Comparison of ENCODE assay signal across 21 mouse cellular contexts in the genomic region with DNA sequence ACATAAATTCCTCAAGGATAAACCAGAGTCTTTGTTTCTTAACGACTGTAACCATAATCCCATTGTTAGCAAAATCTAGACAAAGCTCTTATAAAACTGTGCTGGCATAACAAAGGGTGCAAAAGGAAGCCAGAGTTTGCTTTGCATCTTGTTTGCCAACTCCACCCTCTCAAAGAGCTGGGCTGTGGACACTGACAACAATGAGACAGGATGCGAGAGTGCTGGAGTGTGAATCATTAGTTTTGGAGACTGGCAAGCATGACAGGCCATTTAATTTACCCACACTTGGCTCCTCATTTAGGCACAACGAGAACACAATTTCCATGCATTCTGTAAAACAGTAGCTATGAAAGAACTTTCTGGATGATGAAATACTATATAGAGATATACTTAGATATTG.
DNase-seq lines count a peak whose midpoint lies in the region; ATAC-seq lines count a peak whose summit lies in the region.
"Had no signal": no experiment of that assay in that cellular context is flagged by ENCODE, and none has a peak within 500 bp of the region (broad histone marks: within the 10 kb centered on the region; RNA-seq: fewer than 3 reads in every experiment).

No protein-coding gene starts in this region.

- H3K27ac ChIP-seq in hindbrain, embryonic 14.5 days = no peak overlapping the region
- H3K27ac ChIP-seq in hindbrain, embryonic 12.5 days = no peak overlapping the region
- H3K27ac ChIP-seq: embryonic facial prominence, embryonic 15.5 days; liver, embryonic 14.5 days; lung, embryonic 15.5 days; stomach, embryonic 15.5 days had no signal

- no peak for DNase-seq in hindbrain, embryonic 14.5 days (ENCODE audit: low spot score)
- peak; percentile 76 for DNase-seq in retina, postnatal 1 day
- no peak for DNase-seq in retina, embryonic 14.5 days (ENCODE audit: low spot score)
- peak; percentile 32 for DNase-seq in embryo, embryonic 10.5 days (ENCODE audit: low spot score)
- no peak for DNase-seq in thymus, postnatal 36 days
- DNase-seq in layer of hippocampus, adult 8-10 months (ENCODE audit: low spot score in 2 of 2) = no peak
- DNase-seq: adrenal gland, postnatal 14 days; cerebellum, adult 18-20 months; heart, postnatal 10 days; kidney, adult 11 months; kidney, postnatal 10 days; layer of hippocampus, postnatal 36 days; right cerebral cortex, postnatal 14 days; thymus, adult 18-20 months had no signal

- 0 out of 2 replicates have a peak, but pooled peaks have one; percentile 40 for ATAC-seq in hindbrain, embryonic 14.5 days (ENCODE audit: low FRiP score)
- no peak; the same call in 1 of the 2 replicates for ATAC-seq in hindbrain, embryonic 12.5 days (ENCODE audit: low FRiP score)
- ATAC-seq: activated CD4-positive, CD25-positive, alpha-beta regulatory T cell, adult 4 months had no signal

- H3K9me3 ChIP-seq in hindbrain, embryonic 14.5 days (ENCODE audit: control insufficient read depth, low read length) = no peaks in the 10 kb centered on the region
- H3K9me3 ChIP-seq in hindbrain, embryonic 12.5 days (replicated peaks) = no peaks in the 10 kb centered on the region
- H3K9me3 ChIP-seq: embryonic facial prominence, embryonic 15.5 days; lung, embryonic 15.5 days; stomach, embryonic 15.5 days had no signal

- H3K36me3 ChIP-seq in hindbrain, embryonic 14.5 days (replicated peaks; ENCODE audit: control insufficient read depth, insufficient read depth) = no peaks in the 10 kb centered on the region
- H3K36me3 ChIP-seq in hindbrain, embryonic 12.5 days = no peaks in the 10 kb centered on the region
- H3K36me3 ChIP-seq: embryonic facial prominence, embryonic 15.5 days; lung, embryonic 15.5 days; stomach, embryonic 15.5 days had no signal

- H3K27me3 ChIP-seq in hindbrain, embryonic 14.5 days (ENCODE audit: control insufficient read depth, insufficient read depth, low read length) = no peaks in the 10 kb centered on the region
- H3K27me3 ChIP-seq in hindbrain, embryonic 12.5 days = no peaks in the 10 kb centered on the region
- H3K27me3 ChIP-seq: embryonic facial prominence, embryonic 15.5 days; lung, embryonic 15.5 days; stomach, embryonic 15.5 days had no signal

- WGBS in hindbrain, embryonic 14.5 days = 16% methylated on average over 3 of the region's 3 CpGs
- WGBS in hindbrain, embryonic 12.5 days = 29% methylated on average over 3 of the region's 3 CpGs

- no peaks in the 10 kb centered on the region for H3K4me1 ChIP-seq in hindbrain, embryonic 14.5 days (replicated peaks; ENCODE audit: control insufficient read depth, insufficient read depth, low read length)
- H3K4me1 ChIP-seq in hindbrain, embryonic 12.5 days = no peaks in the 10 kb centered on the region
- H3K4me1 ChIP-seq: embryonic facial prominence, embryonic 15.5 days; lung, embryonic 15.5 days; stomach, embryonic 15.5 days had no signal

- no peak overlapping the region for H3K4me2 ChIP-seq in hindbrain, embryonic 14.5 days (replicated peaks)
- no peak overlapping the region for H3K4me2 ChIP-seq in hindbrain, embryonic 12.5 days (replicated peaks)
- H3K4me2 ChIP-seq: embryonic facial prominence, embryonic 15.5 days; heart, embryonic 11.5 days; lung, embryonic 15.5 days; stomach, embryonic 15.5 days had no signal

- no peak overlapping the region for H3K4me3 ChIP-seq in hindbrain, embryonic 14.5 days (replicated peaks; ENCODE audit: low read length)
- no peak overlapping the region for H3K4me3 ChIP-seq in hindbrain, embryonic 12.5 days
- H3K4me3 ChIP-seq: embryonic facial prominence, embryonic 15.5 days; lung, embryonic 15.5 days; stomach, embryonic 15.5 days had no signal

- H3K9ac ChIP-seq in hindbrain, embryonic 14.5 days = no peak overlapping the region
- H3K9ac ChIP-seq in hindbrain, embryonic 12.5 days = no peak overlapping the region
- H3K9ac ChIP-seq: embryonic facial prominence, embryonic 15.5 days; liver, embryonic 14.5 days; lung, embryonic 15.5 days; stomach, embryonic 15.5 days had no signal

Comparison
In these comparisons a context has a peak if more than half of its experiments do, and no peak if none do; other contexts are left out.
1. DNase-seq: peak in retina, postnatal 1 day (single experiment) and embryo, embryonic 10.5 days (single experiment); none in hindbrain, embryonic 14.5 days (single experiment), retina, embryonic 14.5 days (single experiment), thymus, postnatal 36 days (0 of 2) and layer of hippocampus, adult 8-10 months (0 of 2).